Mouse (Mus musculus) right cerebral cortex, postnatal 4 days (tissue): ENCODE measurements around the gene Triml1.

Experiments
- DNase-seq: peaks from one replicate; pipeline ENCODE4 v3.0.0-alpha.2; 2022

Triml1 gene

GRCm38 (mm10) chr8:43141386-43141785 is at the start of gene Triml1:
Gene Triml1 (minus strand): TSS chr8:43141486.
- no peak for DNase-seq

- DNase-seq, result no peak
Measured at GRCm38 (mm10) chr8:43182281-43182680, 41.0 kb upstream of the Triml1 start.

- no peak for DNase-seq
Measured at GRCm38 (mm10) chr8:43180054-43180690, 38.9 kb upstream of the Triml1 start, which contains the start of gene Triml2. Gene Triml2 (plus strand): TSS chr8:43180541.

GRCm38 (mm10) chr8:43179189-43179588 is 37.9 kb upstream of the Triml1 start:
- no peak for DNase-seq

- no peak for DNase-seq
Measured at GRCm38 (mm10) chr8:43178263-43178662, 37.0 kb upstream of the Triml1 start.

GRCm38 (mm10) chr8:43176766-43177486 is 35.6 kb upstream of the Triml1 start:
- no peak for DNase-seq

- DNase-seq, result no peak
Measured at GRCm38 (mm10) chr8:43169249-43169755, 28.0 kb upstream of the Triml1 start.

- DNase-seq, result no peak
Measured at GRCm38 (mm10) chr8:43168083-43168482, 26.8 kb upstream of the Triml1 start.

- no peak for DNase-seq
Measured at GRCm38 (mm10) chr8:43164453-43164852, 23.2 kb upstream of the Triml1 start.

- no peak for DNase-seq
Measured at GRCm38 (mm10) chr8:43163255-43163654, 22.0 kb upstream of the Triml1 start.

GRCm38 (mm10) chr8:43149307-43149706 is 8.0 kb upstream of the Triml1 start:
- no peak for DNase-seq

- no peak for DNase-seq
Measured at GRCm38 (mm10) chr8:43111205-43111827, 30.0 kb downstream of the Triml1 start.
